Mouse (Mus musculus) kidney, postnatal 0 days (tissue): ENCODE data around the gene Olfr620. TPM values are rescaled to one million over a fixed set of nuclear protein-coding genes. Genes with fewer than 3 reads are reported as not detected.

Source experiments
- ATAC-seq: fragments of 200-750 bp; cut with Nextera tagmentation; replicated peaks from 2 replicates; pipeline ENCODE4 v1.8.0; 2017; ENCODE audit warnings: low read depth, moderate number of reproducible peaks, moderate TSS enrichment, moderate library complexity; ENCODE audit not compliant: low FRiP score
- DNase-seq: peaks from one replicate; pipeline ENCODE4 v3.0.0-alpha.2; 2016; ENCODE audit warnings: low spot score
- H3K27ac ChIP-seq: fragments of 300-500 bp; sonication (generic); 2 replicates; pipeline ENCODE4 v1.5.1; 2014; ENCODE audit warnings: mild to moderate bottlenecking
- H3K27me3 ChIP-seq: fragments of 300-500 bp; sonication (generic); 2 replicates; pipeline ENCODE4 v1.6.1; 2014; ENCODE audit warnings: low read length, mixed read lengths; ENCODE audit not compliant: insufficient read depth
- H3K36me3 ChIP-seq: fragments of 300-500 bp; sonication (generic); 2 replicates; pipeline ENCODE4 v1.6.1; 2014; ENCODE audit warnings: low read length, mixed read lengths; ENCODE audit not compliant: insufficient read depth
- H3K4me1 ChIP-seq: fragments of 300-500 bp; sonication (generic); replicated peaks from 2 replicates; pipeline ENCODE4 v1.6.1; 2014; ENCODE audit warnings: antibody characterized with exemption, low read length, mixed read lengths; ENCODE audit not compliant: insufficient read depth
- H3K4me2 ChIP-seq: fragments of 300-500 bp; sonication (generic); 2 replicates; pipeline ENCODE4 v1.6.1; 2014; ENCODE audit warnings: mild to moderate bottlenecking, low read length, moderate library complexity, mixed read lengths
- H3K4me3 ChIP-seq: fragments of 300-500 bp; sonication (generic); replicated peaks from 2 replicates; pipeline ENCODE4 v1.5.1; 2014; ENCODE audit warnings: low read depth, low read length
- H3K9ac ChIP-seq: fragments of 300-500 bp; sonication (generic); 2 replicates; pipeline ENCODE4 v1.6.1; 2014; ENCODE audit warnings: low read depth, low read length
- H3K9me3 ChIP-seq: fragments of 300-500 bp; sonication (generic); replicated peaks from 2 replicates; pipeline ENCODE4 v1.6.1; 2016; ENCODE audit warnings: low read length, inconsistent platforms, mixed read lengths
- CTCF ChIP-seq: IDR thresholded peaks from 2 replicates; pipeline ENCODE4 v1.5.1; 2016; ENCODE audit warnings: antibody characterized with exemption, low read depth, mild to moderate bottlenecking, moderate library complexity
- WGBS: fragments of 180-500 bp; shearing (Covaris S2); extraction: QIAGEN DNeasy Blood & Tissue Kit; methylation state at CpG from one replicate; pipeline ENCODE4 v1.1.7; 2014; 5-methylcytosine and 5-hydroxymethylcytosine counted together
- polyA plus RNA-seq: library from polyadenylated mRNA; unstranded; fragments of >200 nt; fragmentation: Nextera tagmentation; extraction: Ambion mirVana; gene quantifications from 2 replicates; pipeline ENCODE4 v1.2.1, GENCODE M21; 2015

Olfr620 gene
- polyA plus RNA-seq: not detected in 2 replicates

GRCm38 (mm10) chr7:103612434-103612833 lies at the start of gene Olfr620:
Olfr620 (minus strand) TSS chr7:103612534.
- no peak for DNase-seq
- WGBS: 57% methylated on average over 2 of the region's 2 CpGs
- ATAC-seq: no peak
- no peak for TF ChIP-seq CTCF
- Histone ChIP-seq H3K4me3 (no peak within 1 kb of the TSS), H3K27ac (no peak within 1 kb of the TSS), H3K9ac (no peak within 1 kb of the TSS), H3K36me3 (no peaks in the 10 kb centered on the region), H3K27me3 (no peaks in the 10 kb centered on the region), H3K4me1 (no peaks in the 10 kb centered on the region), H3K4me2 (no peak within 1 kb of the TSS), H3K9me3 (no peaks in the 10 kb centered on the region)

DNA sequence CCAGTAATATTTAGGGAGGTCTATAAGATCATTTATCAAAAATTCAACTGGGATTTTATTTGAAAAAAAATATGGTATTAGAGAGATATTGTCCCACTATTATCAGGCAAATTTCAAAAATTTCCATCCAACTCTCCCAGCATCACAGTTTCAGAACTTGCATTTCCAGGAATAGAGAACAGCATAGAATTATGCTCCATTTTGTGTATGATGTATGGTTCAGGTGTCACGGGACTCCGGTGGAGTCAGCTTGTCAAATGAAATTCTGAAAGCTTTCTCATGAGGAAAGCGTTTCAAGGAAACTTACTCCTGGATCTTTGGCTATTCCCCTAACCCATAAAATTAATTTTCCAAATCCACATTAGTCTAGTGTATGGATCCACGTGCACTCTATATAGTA lies 31.7 kb upstream of the Olfr620 start:
- 71% methylated on average over 4 of the region's 4 CpGs for WGBS
- Histone ChIP-seq H3K27me3 (no peaks in the 10 kb centered on the region), H3K9me3 (no peaks in the 10 kb centered on the region), H3K9ac (no peak overlapping the region), H3K4me1 (no peaks in the 10 kb centered on the region), H3K36me3 (no peaks in the 10 kb centered on the region), H3K27ac (no peak overlapping the region), H3K4me2 (no peak overlapping the region), H3K4me3 (no peak overlapping the region)
- DNase-seq (no peak), ATAC-seq (no peak)
- no peak for TF ChIP-seq CTCF

- H3K4me3 ChIP-seq: no peak within 1 kb of the TSS
- no peak within 1 kb of the TSS for H3K27ac ChIP-seq
- TF ChIP-seq CTCF: no peak
- H3K27me3 ChIP-seq: no peaks in the 10 kb centered on the region
- H3K4me2 ChIP-seq: no peak within 1 kb of the TSS
- WGBS: 90% methylated on average over 1 of the region's 1 CpGs
- H3K36me3 ChIP-seq: no peaks in the 10 kb centered on the region
- H3K4me1 ChIP-seq: no peaks in the 10 kb centered on the region
- ATAC-seq (no peak), DNase-seq (no peak)
- no peaks in the 10 kb centered on the region for H3K9me3 ChIP-seq
- no peak within 1 kb of the TSS for H3K9ac ChIP-seq
Observed at GRCm38 (mm10) chr7:103642602-103643001, 30.3 kb upstream of the Olfr620 start, which contains the start of gene Olfr622. Olfr622 (minus strand) TSS chr7:103642702.

- Histone ChIP-seq H3K4me2 (no peak overlapping the region), H3K4me3 (no peak overlapping the region), H3K9me3 (no peaks in the 10 kb centered on the region), H3K4me1 (no peaks in the 10 kb centered on the region), H3K27me3 (no peaks in the 10 kb centered on the region), H3K27ac (no peak overlapping the region), H3K36me3 (no peaks in the 10 kb centered on the region), H3K9ac (no peak overlapping the region)
- no peak for TF ChIP-seq CTCF
- ATAC-seq (no peak), DNase-seq (no peak)
Observed at GRCm38 (mm10) chr7:103636795-103637194, 24.5 kb upstream of the Olfr620 start.

DNA sequence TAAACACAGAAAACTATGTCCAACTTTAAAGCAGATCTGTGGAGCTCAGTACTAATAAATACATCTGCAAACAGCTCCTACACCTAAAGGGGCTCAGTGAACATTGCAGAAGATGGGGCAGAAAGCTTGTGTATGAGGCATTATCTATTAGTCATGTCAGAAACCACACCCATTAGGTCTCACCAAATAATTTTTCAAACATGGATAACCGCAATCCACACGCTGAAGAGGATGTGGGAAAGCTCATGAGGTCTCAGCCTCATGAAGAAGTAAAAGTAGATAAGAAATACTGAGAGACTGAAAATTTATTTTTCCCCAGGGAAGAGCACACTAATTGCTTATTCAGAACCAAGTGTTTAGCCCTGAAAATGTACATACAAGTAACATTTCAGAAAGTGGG lies 4.9 kb downstream of the Olfr620 start:
- Histone ChIP-seq H3K9me3 (no peaks in the 10 kb centered on the region), H3K4me1 (no peaks in the 10 kb centered on the region), H3K4me2 (no peak overlapping the region), H3K4me3 (no peak overlapping the region), H3K27ac (no peak overlapping the region), H3K36me3 (no peaks in the 10 kb centered on the region), H3K9ac (no peak overlapping the region), H3K27me3 (no peaks in the 10 kb centered on the region)
- DNase-seq (no peak), ATAC-seq (no peak)
- no peak for TF ChIP-seq CTCF
- 70% methylated on average over 2 of the region's 2 CpGs for WGBS

GRCm38 (mm10) chr7:103600275-103600674 lies 12.1 kb downstream of the Olfr620 start, which contains the start of gene Olfr619:
Olfr619 (plus strand) TSS chr7:103600575.
- Histone ChIP-seq H3K4me1 (no peaks in the 10 kb centered on the region), H3K27ac (no peak within 1 kb of the TSS), H3K9ac (no peak within 1 kb of the TSS), H3K4me2 (no peak within 1 kb of the TSS), H3K9me3 (no peaks in the 10 kb centered on the region), H3K4me3 (no peak within 1 kb of the TSS), H3K27me3 (no peaks in the 10 kb centered on the region), H3K36me3 (no peaks in the 10 kb centered on the region)
- ATAC-seq (no peak), DNase-seq (no peak)
- no peak for TF ChIP-seq CTCF

- H3K9ac ChIP-seq: no peak within 1 kb of the TSS
- H3K27me3 ChIP-seq: no peaks in the 10 kb centered on the region
- no peak for DNase-seq
- TF ChIP-seq CTCF: no peak
- no peaks in the 10 kb centered on the region for H3K4me1 ChIP-seq
- H3K27ac ChIP-seq: no peak within 1 kb of the TSS
- H3K4me3 ChIP-seq: no peak within 1 kb of the TSS
- no peak within 1 kb of the TSS for H3K4me2 ChIP-seq
- ATAC-seq: no peak
- no peaks in the 10 kb centered on the region for H3K36me3 ChIP-seq
- no peaks in the 10 kb centered on the region for H3K9me3 ChIP-seq
- WGBS: 62% methylated on average over 2 of the region's 2 CpGs
Observed at GRCm38 (mm10) chr7:103589803-103590202, 22.5 kb downstream of the Olfr620 start, which contains the start of gene Olfr618. Olfr618 (plus strand) TSS chr7:103590103.
